Mouse (Mus musculus) cerebellum, adult 9-10 months (tissue): ENCODE results near the gene Maml1.
A peak's percentile ranks its signal among the peaks of the same experiment; 100 is the strongest.

Experiments used
- DNase-seq: peaks from one replicate; pipeline ENCODE4 v3.0.0; 2022

Gene Maml1

DNA sequence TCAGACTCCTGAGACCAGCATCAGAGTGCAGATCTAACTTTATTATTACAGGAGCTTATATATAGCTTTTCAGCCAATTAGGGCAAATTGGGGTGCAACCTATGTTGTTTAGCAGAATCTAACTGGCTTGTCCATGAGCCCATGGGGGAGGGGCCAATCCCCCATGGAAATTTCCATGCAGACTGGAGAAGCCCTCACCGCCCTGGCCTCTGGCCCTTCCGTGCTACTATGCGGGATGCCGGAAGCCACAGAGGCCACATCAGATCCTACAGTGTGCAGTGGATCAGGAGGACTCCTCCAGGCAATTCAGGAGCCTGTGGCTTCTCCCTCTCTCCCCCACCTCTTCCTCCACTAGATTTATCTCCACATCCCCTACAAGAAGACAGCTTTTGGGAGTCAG, 74.3 kb downstream of the Maml1 start:
- peak; percentile 51 for DNase-seq

DNA sequence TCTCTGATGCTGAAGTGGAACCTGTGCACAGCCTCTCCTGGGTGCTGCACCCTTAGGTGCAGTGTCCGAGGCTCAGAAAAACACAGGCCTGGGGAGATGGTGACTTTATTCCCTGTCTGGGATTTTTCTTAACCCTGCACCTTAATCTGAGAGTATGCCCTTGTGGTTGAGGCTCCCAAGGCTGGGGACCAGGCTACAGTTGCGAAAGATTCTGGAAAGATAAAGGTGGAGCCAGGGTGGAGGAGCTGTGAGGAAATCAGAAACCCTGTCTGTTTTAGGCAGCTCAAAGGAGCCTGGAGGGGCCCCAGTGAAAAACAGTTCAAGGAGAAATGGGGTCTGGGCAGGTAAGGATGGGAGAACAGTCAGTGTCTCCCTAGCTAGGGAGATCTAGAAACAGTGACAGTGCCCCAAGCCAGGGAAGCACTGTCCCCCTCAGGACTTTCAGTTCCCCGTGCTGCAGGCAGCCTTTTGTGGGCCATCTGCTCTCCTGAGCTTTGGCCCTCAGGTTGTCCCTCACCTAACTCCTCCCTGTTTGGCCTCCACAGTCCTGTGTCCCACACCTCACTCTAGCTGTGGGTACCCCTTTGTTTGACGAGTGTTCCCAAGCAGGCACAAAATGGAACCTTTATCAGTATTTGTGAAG, 75.3 kb downstream of the Maml1 start:
- DNase-seq, result no peak

DNA sequence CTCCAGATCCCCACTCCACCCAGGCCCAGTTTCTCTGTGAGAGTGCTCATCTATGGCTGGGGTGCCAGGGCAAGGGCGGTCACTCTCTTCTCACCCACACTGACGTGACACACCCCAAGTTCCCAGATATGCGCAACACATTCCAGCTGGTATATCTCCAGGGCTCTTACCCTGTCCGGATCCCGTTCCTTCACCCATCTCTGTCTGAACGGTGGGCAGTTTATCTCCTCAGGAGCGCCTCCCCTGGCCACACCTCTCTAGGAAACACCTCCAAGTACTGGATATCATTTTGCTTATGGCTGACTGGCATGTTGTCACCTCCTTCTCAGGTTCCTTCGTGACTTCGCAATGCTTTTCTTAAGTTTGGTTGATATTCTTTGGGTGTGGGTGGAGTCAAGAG, 76.5 kb downstream of the Maml1 start:
- no peak for DNase-seq

DNA sequence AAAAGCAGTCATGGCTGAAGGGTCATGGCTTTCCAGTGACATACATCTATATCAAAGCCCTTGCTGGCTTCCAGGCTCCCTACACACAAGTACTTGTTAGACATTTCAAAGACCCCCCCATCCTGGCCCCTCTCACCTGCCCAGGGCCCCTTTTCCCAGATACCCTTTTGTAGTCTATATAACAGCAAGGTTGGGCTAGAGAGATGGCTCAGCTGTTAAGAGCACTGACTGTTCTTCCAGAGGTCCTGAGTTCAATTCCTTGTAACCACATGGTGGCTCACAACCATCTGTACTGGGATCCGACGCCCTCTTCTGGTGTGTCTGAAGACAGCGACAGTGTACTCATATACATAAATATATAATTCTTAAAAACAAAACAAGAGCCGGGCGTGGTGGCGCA, 77.5 kb downstream of the Maml1 start:
- no peak for DNase-seq

DNA sequence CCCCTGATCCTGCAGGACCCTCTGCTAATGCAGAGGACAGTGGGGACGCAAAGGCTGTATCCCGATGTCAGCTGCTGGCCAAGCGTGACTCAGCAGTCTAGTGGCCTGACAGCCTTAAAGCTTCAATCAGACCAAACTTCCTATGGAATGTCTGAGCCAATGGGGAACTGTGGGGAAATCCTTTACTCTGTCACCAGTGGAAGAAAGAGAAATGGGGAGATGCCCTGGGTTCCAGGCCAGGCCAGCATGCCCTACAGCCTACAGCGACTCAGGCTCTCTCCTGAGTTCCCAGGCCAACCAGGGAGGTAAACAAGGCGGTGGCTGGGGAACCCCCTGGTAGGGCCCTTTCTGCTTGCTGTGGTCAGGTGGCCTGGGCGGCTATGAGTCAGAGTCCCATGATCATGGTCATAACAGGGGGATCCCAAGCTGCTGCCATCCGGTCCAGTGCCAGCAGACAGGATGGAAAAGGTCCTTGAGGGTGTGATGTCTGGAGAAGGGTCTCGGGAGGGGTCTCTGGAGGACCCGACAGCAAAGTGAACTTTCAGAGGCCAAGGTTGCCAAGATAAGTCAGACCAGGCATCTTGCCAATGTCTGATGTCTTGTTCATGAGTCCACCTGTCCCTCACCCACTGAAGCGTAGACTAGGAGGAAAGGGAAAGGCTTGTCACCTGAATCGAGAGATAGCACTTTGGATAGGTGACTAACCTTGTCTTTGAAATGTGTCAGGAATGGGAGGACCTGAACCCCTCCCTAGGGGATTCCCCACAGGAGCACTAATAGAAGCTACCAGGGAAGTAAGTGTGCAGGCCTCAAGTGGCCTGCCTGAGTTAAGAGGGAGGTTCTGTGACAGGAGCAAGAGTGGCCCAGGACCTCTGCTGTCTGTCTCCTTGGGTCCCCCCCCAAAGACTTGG, 79.0 kb downstream of the Maml1 start:
- DNase-seq, result peak; percentile 76

DNA sequence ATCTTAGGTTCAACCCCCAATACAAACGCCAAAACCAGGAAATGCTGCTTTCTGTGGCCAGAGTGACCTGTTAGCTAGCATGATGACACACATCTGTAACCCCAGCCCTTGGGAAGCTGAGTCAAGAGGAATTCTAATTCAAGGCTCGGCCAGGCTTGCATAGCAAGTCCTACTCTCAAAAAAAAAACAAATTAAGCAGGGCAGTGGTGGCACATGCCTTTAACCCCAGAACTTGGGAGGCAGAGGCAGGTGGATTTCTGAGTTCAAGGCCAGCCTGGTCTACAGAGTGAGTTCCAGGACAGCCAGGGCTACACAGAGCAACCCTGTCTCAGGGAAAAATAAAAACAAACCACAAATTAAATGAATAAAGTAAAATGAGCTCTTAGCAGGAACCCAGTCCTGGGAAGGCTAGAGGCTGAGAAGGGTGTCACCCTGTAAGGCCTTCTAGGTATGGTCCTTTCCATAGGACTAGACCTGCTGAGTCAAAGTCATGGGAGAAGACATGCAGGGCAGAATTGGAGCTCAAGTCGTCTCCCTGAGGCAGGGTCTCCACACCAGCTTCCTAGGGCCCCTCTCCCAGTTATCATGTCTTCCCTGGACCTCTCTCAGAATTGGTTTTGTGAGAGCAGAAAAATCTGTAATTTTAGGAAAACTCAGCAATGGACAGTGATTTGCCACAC, 79.9 kb downstream of the Maml1 start:
- DNase-seq, result peak; percentile 37

DNA sequence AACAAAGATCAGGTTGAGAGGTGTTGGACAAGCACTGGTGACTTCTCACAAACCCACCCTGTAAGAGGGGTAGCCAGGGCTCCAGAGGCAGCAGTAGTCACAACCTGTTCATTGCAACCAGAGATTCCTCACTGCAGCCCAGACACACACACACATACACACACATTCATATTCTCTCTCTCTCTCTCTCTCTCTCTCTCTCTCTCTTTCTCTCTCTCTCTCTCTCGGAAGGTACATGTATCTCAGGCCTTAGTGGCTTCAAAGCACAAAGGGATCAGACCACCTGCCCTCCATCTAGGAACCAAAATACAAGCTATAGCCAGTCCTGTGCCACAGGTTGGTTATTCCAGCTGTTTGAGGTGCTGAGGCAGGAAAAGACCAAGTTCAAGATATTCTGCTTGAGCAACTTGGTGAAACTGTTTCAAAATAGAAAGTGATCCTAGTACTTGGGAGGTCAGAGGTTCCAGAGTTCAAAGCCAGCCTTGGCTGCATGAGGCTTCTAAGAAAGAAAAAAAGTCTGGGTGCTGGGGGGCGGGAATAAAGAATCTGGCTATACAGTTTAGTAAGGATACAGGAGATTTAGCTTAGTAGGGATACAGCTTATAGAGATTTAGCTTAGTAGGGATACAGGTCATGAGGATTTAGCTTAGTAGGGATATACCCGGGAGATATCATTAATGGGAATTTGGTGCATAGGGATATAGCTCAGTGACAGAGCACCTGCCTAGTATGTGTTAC, 80.6 kb downstream of the Maml1 start:
- DNase-seq, result peak; percentile 46

DNA sequence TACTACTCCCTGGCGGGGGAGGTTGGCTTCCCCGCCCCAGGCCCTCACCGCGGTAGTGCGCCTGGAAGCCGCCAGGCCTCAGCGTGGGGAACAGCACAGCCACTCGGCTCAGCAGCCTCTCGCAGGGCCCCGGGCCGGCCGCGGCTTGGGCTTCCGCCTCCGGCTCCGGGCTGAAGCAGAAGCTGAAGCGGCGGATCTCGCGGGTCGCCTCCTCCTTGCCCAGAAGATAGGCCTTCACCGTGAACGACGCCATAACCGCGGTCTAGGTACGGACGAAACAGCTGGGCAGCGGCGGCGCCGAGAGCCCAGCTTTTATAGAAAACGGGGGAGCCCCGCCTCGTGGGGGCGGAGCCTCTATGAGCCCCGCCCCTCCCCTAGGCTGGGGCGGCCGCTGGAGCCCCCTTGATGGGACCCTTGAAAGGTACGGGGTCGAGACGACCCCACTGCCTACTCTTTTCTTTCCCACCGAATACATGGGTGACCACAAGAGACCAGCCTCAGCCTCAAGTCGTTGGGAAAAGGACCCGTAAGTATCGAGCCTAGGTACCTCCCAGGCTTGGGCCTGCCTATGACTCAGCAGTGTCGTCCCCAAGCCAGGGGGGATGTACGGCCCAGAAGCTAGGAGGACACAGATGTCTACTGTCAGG, 81.5 kb downstream of the Maml1 start, which contains the start of the genes Sqstm1 and Mgat4b:
Gene Sqstm1 (minus strand): TSS at position 323 of the 647 bp plus-strand sequence.
Gene Mgat4b (plus strand): TSS at position 386 of the 647 bp plus-strand sequence.
- peak; percentile 84 for DNase-seq

DNA sequence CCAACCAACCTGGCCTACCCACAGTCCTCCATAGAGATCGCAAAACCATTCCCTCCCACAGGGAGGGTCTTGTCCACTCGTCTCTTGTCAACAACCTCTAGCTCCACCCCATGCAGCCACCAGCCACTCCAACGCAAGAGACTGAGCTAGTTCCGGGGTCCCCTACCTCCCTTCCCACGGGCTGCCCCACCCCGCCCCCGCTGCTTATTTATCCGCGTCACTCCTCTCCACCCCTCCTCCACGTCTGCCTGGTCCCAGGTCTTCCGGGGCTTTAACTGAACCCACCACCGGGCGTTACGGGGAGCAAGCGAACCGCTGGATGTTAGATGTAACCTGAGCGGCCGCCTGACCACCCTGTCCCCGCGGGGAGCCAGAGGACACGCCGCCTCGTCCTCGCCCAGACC, 82.0 kb downstream of the Maml1 start:
- peak; percentile 96 for DNase-seq

DNA sequence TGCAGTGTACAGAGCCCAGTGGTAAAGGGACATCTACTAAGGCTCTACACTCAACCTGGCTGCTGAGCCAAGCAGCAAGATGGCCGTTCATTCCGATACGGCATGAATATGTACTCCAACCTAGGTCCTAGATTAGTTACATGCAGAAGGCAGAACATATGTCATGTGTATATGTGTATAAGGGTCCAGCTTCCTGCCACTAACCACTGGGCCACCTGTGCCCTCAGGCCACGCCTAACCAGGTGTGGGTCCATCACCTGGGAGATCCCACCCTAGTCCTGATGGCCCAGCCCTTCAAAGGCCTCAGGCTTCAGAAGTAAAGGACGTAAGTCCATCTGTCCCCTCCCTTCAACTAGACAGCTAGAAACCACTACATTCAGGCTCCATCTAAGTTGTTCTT, 84.1 kb downstream of the Maml1 start:
- no peak for DNase-seq

DNA sequence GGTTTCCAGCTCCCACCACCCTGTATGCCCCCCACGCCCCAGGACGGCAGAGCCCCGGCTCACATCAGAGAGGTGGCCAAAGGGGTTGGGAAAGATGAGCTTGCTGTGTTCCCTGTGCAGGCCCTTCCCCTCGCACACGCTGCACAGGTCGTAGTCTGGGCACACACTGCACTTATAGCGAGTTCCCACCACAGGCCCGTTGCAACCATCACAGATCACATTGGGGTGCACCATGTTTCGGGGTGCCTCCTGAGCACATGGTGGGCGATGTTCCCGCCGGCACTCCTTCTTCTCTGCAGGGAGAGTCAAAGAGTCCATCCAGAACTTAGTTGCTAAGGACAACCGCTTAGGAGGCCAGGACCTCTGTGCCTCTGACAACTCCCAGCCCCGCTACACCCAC, 84.8 kb downstream of the Maml1 start:
- no peak for DNase-seq

DNA sequence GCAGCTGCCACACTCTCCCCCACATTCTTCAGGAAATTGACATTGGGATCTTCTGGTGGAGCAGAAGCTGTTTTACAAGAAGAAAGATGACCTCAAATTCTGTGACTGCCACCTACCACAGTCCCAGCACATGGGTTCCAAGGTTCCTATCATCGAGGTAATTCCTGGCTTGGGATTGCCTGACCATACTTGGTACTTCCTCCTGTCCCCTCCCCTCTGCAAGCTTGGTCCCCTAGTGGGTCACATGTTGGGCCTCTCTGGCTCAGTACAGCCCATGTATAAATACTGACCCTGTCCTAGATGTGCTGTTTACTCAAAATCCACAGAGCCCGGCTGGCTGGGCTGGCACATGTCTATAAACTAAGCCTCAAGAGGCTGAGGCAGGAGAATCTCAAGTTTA, 86.1 kb downstream of the Maml1 start:
- DNase-seq, result no peak
